Mouse (Mus musculus) G1E (cell line): ENCODE results near the gene Gm4559. TPM values are rescaled to one million over a fixed set of nuclear protein-coding genes. Genes with fewer than 3 reads are reported as not detected.
"Not testable (repeated sequence)": the region's sequence is repeated elsewhere in the genome, so short reads cannot be mapped to it uniquely, and the experiment has no call there.

ENCODE experiments used
- ATAC-seq: 2 replicates; pipeline ENCODE4 v1.8.0; 2016; ENCODE audit warnings: mild to moderate bottlenecking; ENCODE audit not compliant: insufficient number of reproducible peaks, poor library complexity, low FRiP score, severe bottlenecking; ENCODE audit errors: extremely low read depth
- DNase-seq: peaks from one replicate; pipeline ENCODE4 v3.0.0; 2012; ENCODE audit warnings: low spot score
- H3K27me3 ChIP-seq: 2 replicates; pipeline ENCODE4 v1.6.1; 2012; ENCODE audit warnings: mild to moderate bottlenecking, low read length, inconsistent platforms; ENCODE audit not compliant: insufficient read depth
- H3K36me3 ChIP-seq: replicated peaks from 2 replicates; pipeline ENCODE3; 2012; ENCODE audit warnings: mild to moderate bottlenecking, inconsistent platforms
- H3K4me1 ChIP-seq: 2 replicates; pipeline ENCODE4 v1.6.1; 2012; ENCODE audit warnings: low read depth, low read length, inconsistent platforms, mixed read lengths; ENCODE audit not compliant: insufficient read depth
- H3K4me3 ChIP-seq: 2 replicates; pipeline ENCODE4 v1.5.1; 2012; ENCODE audit warnings: low read depth, mild to moderate bottlenecking, inconsistent platforms, low read length, moderate library complexity, mixed read lengths
- H3K9me3 ChIP-seq: replicated peaks from 2 replicates; pipeline ENCODE4 v1.6.1; 2012; ENCODE audit warnings: inconsistent platforms
- CTCF ChIP-seq: IDR thresholded peaks from 2 replicates; pipeline ENCODE4 v1.5.1; 2012; ENCODE audit warnings: low read depth, low read length, inconsistent platforms, mixed read lengths
- GATA1 ChIP-seq: IDR thresholded peaks from 2 replicates; pipeline ENCODE4 v1.6.1; 2012; ENCODE audit warnings: borderline replicate concordance, low read length, inconsistent platforms, mixed read lengths
- GATA2 ChIP-seq: IDR thresholded peaks from 2 replicates; pipeline ENCODE4 v1.6.1; 2012; ENCODE audit warnings: low read depth, low read length, inconsistent platforms, borderline replicate concordance
- POLR2AphosphoS5 ChIP-seq: IDR thresholded peaks from 2 replicates; pipeline ENCODE4 v1.6.1; 2012; ENCODE audit warnings: low read depth, low read length, inconsistent platforms; ENCODE audit not compliant: insufficient replicate concordance
- TAL1 ChIP-seq: conservative IDR thresholded peaks from 2 replicates; pipeline ENCODE4 v1.6.1; 2012; ENCODE audit warnings: low read depth, low read length, inconsistent platforms, mixed read lengths
- polyA plus RNA-seq: library from polyadenylated mRNA; stranded (reverse); fragments of >175 nt; gene quantifications from 2 replicates; pipeline ENCODE4 v1.2.3, GENCODE M21; 2012
- total RNA-seq, 2 experiments: library from RNA; stranded (forward) in 1 of 2; stranded (reverse) in 1 of 2; fragments of 200-1000 nt in 1 of 2; fragments of >200 nt in 1 of 2; fragmentation: Nextera tagmentation in 1 of 2; gene quantifications; 2 replicates each; pipeline ENCODE4 v1.2.3; 2014 to 2017

Gene Gm4559
- not detected in 2 replicates for total RNA-seq (2014; fragmentation: Nextera tagmentation)
- total RNA-seq (2017), result not detected in 2 replicates
- polyA plus RNA-seq, result not detected in 2 replicates

- H3K4me1 ChIP-seq, H3K27me3 ChIP-seq, H3K36me3 ChIP-seq: not testable (repeated sequence)
Observed at GRCm38 (mm10) chr7:142274263-142274662, at the start of gene Gm4559. Gene Gm4559, minus strand, starts transcription at chr7:142274363.

GRCm38 (mm10) chr7:142323396-142324117, 49.4 kb upstream of the Gm4559 start:
- DNase-seq, result no peak
- H3K9me3 ChIP-seq, result no peaks in the 10 kb centered on the region
- peaks cover 48% of the 10 kb centered on the region for H3K27me3 ChIP-seq
- no peak overlapping the region for H3K4me3 ChIP-seq
- TF ChIP-seq TAL1, result no peak
- no peak for TF ChIP-seq POLR2AphosphoS5
- no peak for TF ChIP-seq CTCF
- no peak for TF ChIP-seq GATA1
- no peak for TF ChIP-seq GATA2
- no peak for ATAC-seq
- H3K4me1 ChIP-seq, result 0 out of 2 replicates have a peak, but pooled peaks cover 2% of the 10 kb centered on the region
- H3K36me3 ChIP-seq, result no peaks in the 10 kb centered on the region

More at GRCm38 (mm10) chr7:142274263-142274662, at the start of gene Gm4559:
- ATAC-seq, H3K4me3 ChIP-seq, DNase-seq, H3K9me3 ChIP-seq: not testable (repeated sequence)

GRCm38 (mm10) chr7:142322641-142323040, 48.5 kb upstream of the Gm4559 start:
- H3K36me3 ChIP-seq, result no peaks in the 10 kb centered on the region
- peaks cover 43% of the 10 kb centered on the region for H3K27me3 ChIP-seq
- H3K4me3 ChIP-seq, result no peak overlapping the region
- H3K9me3 ChIP-seq, result no peaks in the 10 kb centered on the region
- DNase-seq (no peak), ATAC-seq (no peak)
- no peaks in the 10 kb centered on the region for H3K4me1 ChIP-seq
- TF ChIP-seq GATA1, result no peak
- TF ChIP-seq GATA2, result no peak
- no peak for TF ChIP-seq CTCF

- not testable (repeated sequence) for H3K4me1 ChIP-seq, H3K9me3 ChIP-seq, ATAC-seq, H3K4me3 ChIP-seq, DNase-seq, H3K36me3 ChIP-seq
- peaks cover 40% of the 10 kb centered on the region for H3K27me3 ChIP-seq
Observed at GRCm38 (mm10) chr7:142321637-142322306, 47.6 kb upstream of the Gm4559 start.

GRCm38 (mm10) chr7:142320906-142321305, 46.7 kb upstream of the Gm4559 start:
- no peak for ATAC-seq
- Histone ChIP-seq H3K9me3 (no peaks in the 10 kb centered on the region), H3K4me3 (no peak overlapping the region), H3K27me3 (peaks cover 34% of the 10 kb centered on the region), H3K36me3 (no peaks in the 10 kb centered on the region), H3K4me1 (peaks cover 5% of the 10 kb centered on the region)
- DNase-seq, result no peak
- TF ChIP-seq TAL1 (no peak), GATA1 (no peak), POLR2AphosphoS5 (no peak), GATA2 (no peak), CTCF (no peak)

- H3K4me1 ChIP-seq, result peaks cover 5% of the 10 kb centered on the region
- ATAC-seq, result no peak
- no peaks in the 10 kb centered on the region for H3K36me3 ChIP-seq
- no peak for TF ChIP-seq CTCF
- TF ChIP-seq GATA1, result no peak
- TF ChIP-seq POLR2AphosphoS5, result no peak
- no peak for TF ChIP-seq TAL1
- TF ChIP-seq GATA2, result no peak
- DNase-seq, result no peak
- H3K4me3 ChIP-seq, result no peak overlapping the region
- H3K9me3 ChIP-seq, result no peaks in the 10 kb centered on the region
- peaks cover 31% of the 10 kb centered on the region for H3K27me3 ChIP-seq
Observed at GRCm38 (mm10) chr7:142319124-142319523, 45.0 kb upstream of the Gm4559 start.

GRCm38 (mm10) chr7:142317216-142317615, 43.1 kb upstream of the Gm4559 start:
- Histone ChIP-seq H3K9me3 (no peaks in the 10 kb centered on the region), H3K4me3 (no peak overlapping the region), H3K27me3 (peaks cover 24% of the 10 kb centered on the region), H3K4me1 (peaks cover 5% of the 10 kb centered on the region), H3K36me3 (no peaks in the 10 kb centered on the region)
- TF ChIP-seq GATA2, result no peak
- TF ChIP-seq POLR2AphosphoS5, result no peak
- TF ChIP-seq GATA1, result no peak
- TF ChIP-seq TAL1, result no peak
- no peak for TF ChIP-seq CTCF
- DNase-seq, result no peak
- no peak for ATAC-seq
